Mouse (Mus musculus): ENCODE results near the gene Arid1b. TPM values are rescaled to one million over a fixed set of nuclear protein-coding genes. Genes with fewer than 3 reads are reported as not detected.

Gene Arid1b
- polyA plus RNA-seq, 1 experiment from 2014 or later, result 5.2 TPM

- Histone ChIP-seq H3K27ac (replicated peaks) (no peak overlapping the region), H3K9me3 (no peaks in the 10 kb centered on the region), H3K4me2 (no peak overlapping the region), H3K4me3 (no peak overlapping the region), H3K9ac (no peak overlapping the region), H3K36me3 (peaks cover 18% of the 10 kb centered on the region), H3K27me3 (replicated peaks) (no peaks in the 10 kb centered on the region), H3K4me1 (peaks cover 32% of the 10 kb centered on the region)
- ATAC-seq (ENCODE audit: extremely low read depth, insufficient number of reproducible peaks, low FRiP score, low TSS enrichment), result no peak
- 83% methylated on average over 5 of the region's 5 CpGs for WGBS
These were observed 51.5 kb downstream of the Arid1b start for GRCm38 (mm10) chr17:5045613-5046012.

GRCm38 (mm10) chr17:5047373-5047772 lies 53.2 kb downstream of the Arid1b start:
- no peaks in the 10 kb centered on the region for H3K9me3 ChIP-seq
- H3K36me3 ChIP-seq, result peaks cover 8% of the 10 kb centered on the region
- H3K27ac ChIP-seq (replicated peaks), result no peak overlapping the region
- H3K4me2 ChIP-seq, result no peak overlapping the region
- ATAC-seq (ENCODE audit: extremely low read depth, insufficient number of reproducible peaks, low FRiP score, low TSS enrichment), result no peak
- WGBS, result 86% methylated on average over 4 of the region's 4 CpGs
- H3K9ac ChIP-seq, result no peak overlapping the region
- peaks cover 49% of the 10 kb centered on the region for H3K4me1 ChIP-seq
- no peak overlapping the region for H3K4me3 ChIP-seq
- H3K27me3 ChIP-seq (replicated peaks), result no peaks in the 10 kb centered on the region

DNA sequence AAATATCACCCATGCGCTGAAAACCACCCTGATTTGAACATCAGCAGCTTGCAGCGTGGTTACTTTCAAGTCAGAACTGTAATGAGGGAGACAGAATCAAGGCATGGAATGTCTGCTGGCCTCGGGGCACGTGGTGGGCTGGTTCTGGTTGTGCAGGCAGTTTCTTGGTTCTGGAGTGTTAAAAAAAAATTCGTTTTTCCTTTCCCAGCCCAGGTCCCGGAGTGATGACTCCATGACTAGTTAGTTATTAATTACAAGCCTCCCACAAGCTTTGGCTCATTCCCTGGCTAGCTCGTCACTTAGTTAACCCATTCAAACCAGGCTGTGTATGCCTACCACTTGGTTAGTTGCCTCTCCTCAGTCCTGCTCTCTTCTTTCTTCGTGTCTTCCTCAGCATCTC lies 56.1 kb downstream of the Arid1b start:
- Histone ChIP-seq H3K27ac (replicated peaks) (no peak overlapping the region), H3K4me1 (peaks cover 59% of the 10 kb centered on the region), H3K4me2 (no peak overlapping the region), H3K9ac (no peak overlapping the region), H3K9me3 (no peaks in the 10 kb centered on the region), H3K4me3 (no peak overlapping the region), H3K27me3 (replicated peaks) (peaks cover 4% of the 10 kb centered on the region; the same call in 1 of the 2 replicates), H3K36me3 (peaks cover 5% of the 10 kb centered on the region; the same call in 1 of the 2 replicates)
- ATAC-seq (ENCODE audit: extremely low read depth, insufficient number of reproducible peaks, low FRiP score, low TSS enrichment), result no peak
- WGBS, result 78% methylated on average over 8 of the region's 8 CpGs

DNA sequence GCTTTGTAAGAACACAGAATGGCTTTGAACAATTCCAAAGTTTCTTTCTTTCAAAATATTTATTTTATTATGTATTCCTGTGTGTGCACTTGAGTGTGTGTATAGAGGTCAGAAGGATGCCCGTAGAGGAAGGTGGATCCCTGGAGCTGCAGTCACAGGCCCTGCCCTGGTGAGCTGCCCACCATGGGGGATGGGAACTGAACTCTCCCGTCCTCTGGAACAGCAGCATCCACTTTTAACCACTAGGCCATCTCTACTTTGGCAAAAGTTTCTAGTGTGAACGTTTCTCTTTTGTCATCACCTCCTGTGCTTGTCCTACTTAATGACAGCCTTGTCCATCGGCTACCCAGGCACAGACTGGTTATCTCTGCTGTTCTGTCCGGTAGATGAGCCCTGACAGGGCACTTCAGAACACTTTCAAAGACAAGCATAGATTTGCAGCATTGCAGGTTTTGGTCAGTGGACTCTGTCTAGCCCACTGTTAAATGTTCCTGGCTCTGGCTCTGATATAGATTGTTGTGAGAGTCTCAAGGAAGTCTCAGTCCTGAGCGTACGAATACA lies 56.9 kb downstream of the Arid1b start:
- WGBS, result 28% methylated on average over 7 of the region's 7 CpGs
- peak; percentile 42; the same call in 1 of the 2 replicates for ATAC-seq (ENCODE audit: extremely low read depth, insufficient number of reproducible peaks, low FRiP score, low TSS enrichment)
- peaks cover 4% of the 10 kb centered on the region; the same call in 1 of the 2 replicates for H3K27me3 ChIP-seq (replicated peaks)
- H3K9ac ChIP-seq, result no peak overlapping the region
- H3K36me3 ChIP-seq, result peaks cover 5% of the 10 kb centered on the region; the same call in 1 of the 2 replicates
- no peaks in the 10 kb centered on the region for H3K9me3 ChIP-seq
- H3K27ac ChIP-seq (replicated peaks), result no peak overlapping the region
- peak overlapping the region; percentile 2; the same call in 1 of the 2 replicates for H3K4me2 ChIP-seq
- H3K4me1 ChIP-seq, result peaks cover 64% of the 10 kb centered on the region
- no peak overlapping the region for H3K4me3 ChIP-seq

GRCm38 (mm10) chr17:5052091-5052799 lies 58.1 kb downstream of the Arid1b start:
- Histone ChIP-seq H3K9ac (no peak overlapping the region), H3K36me3 (peaks cover 5% of the 10 kb centered on the region; the same call in 1 of the 2 replicates), H3K4me3 (no peak overlapping the region), H3K4me1 (peaks cover 74% of the 10 kb centered on the region), H3K27ac (replicated peaks) (no peak overlapping the region), H3K27me3 (replicated peaks) (peaks cover 4% of the 10 kb centered on the region; the same call in 1 of the 2 replicates), H3K9me3 (no peaks in the 10 kb centered on the region), H3K4me2 (no peak overlapping the region)
- ATAC-seq (ENCODE audit: extremely low read depth, insufficient number of reproducible peaks, low FRiP score, low TSS enrichment), result no peak
- 68% methylated on average over 10 of the region's 10 CpGs for WGBS

- no peak overlapping the region for H3K4me3 ChIP-seq
- peaks cover 79% of the 10 kb centered on the region for H3K4me1 ChIP-seq
- no peaks in the 10 kb centered on the region for H3K9me3 ChIP-seq
- H3K27me3 ChIP-seq (replicated peaks), result peaks cover 4% of the 10 kb centered on the region; the same call in 1 of the 2 replicates
- no peak overlapping the region for H3K27ac ChIP-seq (replicated peaks)
- H3K4me2 ChIP-seq, result no peak overlapping the region
- no peak overlapping the region for H3K9ac ChIP-seq
- H3K36me3 ChIP-seq, result peaks cover 5% of the 10 kb centered on the region; the same call in 1 of the 2 replicates
- WGBS, result 79% methylated on average over 4 of the region's 4 CpGs
- ATAC-seq (ENCODE audit: extremely low read depth, insufficient number of reproducible peaks, low FRiP score, low TSS enrichment), result no peak
These were observed 58.7 kb downstream of the Arid1b start for GRCm38 (mm10) chr17:5052800-5053179.

DNA sequence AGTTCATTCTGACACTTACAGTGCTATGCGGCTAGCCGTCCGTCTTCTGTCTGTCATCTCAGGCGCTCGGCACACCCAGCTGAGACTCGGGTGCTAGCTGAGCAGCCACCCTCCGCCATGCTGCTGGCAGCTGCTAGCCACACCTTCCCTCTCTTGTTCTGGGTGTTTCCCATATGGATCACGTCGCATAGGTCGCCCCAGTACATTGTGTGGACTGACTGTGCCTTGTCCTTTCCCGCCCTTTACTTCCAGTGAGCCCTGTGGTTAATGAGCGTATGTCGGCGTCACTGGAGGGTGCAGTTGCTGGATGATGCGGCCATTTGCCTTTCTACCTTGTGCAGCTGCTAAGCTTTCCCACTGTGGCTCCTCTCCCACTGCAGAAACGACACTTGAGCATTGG lies 59.1 kb downstream of the Arid1b start:
- H3K27me3 ChIP-seq (replicated peaks), result peaks cover 4% of the 10 kb centered on the region; the same call in 1 of the 2 replicates
- WGBS, result 81% methylated on average over 16 of the region's 16 CpGs
- no peak overlapping the region for H3K9ac ChIP-seq
- H3K4me2 ChIP-seq, result no peak overlapping the region
- no peaks in the 10 kb centered on the region for H3K9me3 ChIP-seq
- no peak overlapping the region for H3K4me3 ChIP-seq
- H3K36me3 ChIP-seq, result peaks cover 5% of the 10 kb centered on the region; the same call in 1 of the 2 replicates
- peaks cover 83% of the 10 kb centered on the region for H3K4me1 ChIP-seq
- H3K27ac ChIP-seq (replicated peaks), result no peak overlapping the region
- no peak for ATAC-seq (ENCODE audit: extremely low read depth, insufficient number of reproducible peaks, low FRiP score, low TSS enrichment)

GRCm38 (mm10) chr17:5055412-5055811 lies 61.3 kb downstream of the Arid1b start:
- no peak overlapping the region for H3K9ac ChIP-seq
- 46% methylated on average over 6 of the region's 6 CpGs for WGBS
- no peak overlapping the region for H3K4me3 ChIP-seq
- no peaks in the 10 kb centered on the region for H3K9me3 ChIP-seq
- no peaks in the 10 kb centered on the region for H3K36me3 ChIP-seq
- peaks cover 4% of the 10 kb centered on the region; the same call in 1 of the 2 replicates for H3K27me3 ChIP-seq (replicated peaks)
- ATAC-seq (ENCODE audit: extremely low read depth, insufficient number of reproducible peaks, low FRiP score, low TSS enrichment), result no peak
- H3K4me2 ChIP-seq, result no peak overlapping the region
- H3K4me1 ChIP-seq, result peaks cover 97% of the 10 kb centered on the region
- no peak overlapping the region for H3K27ac ChIP-seq (replicated peaks)

- Histone ChIP-seq H3K27ac (replicated peaks) (no peak overlapping the region), H3K9ac (0 out of 2 replicates have a peak overlapping the region, but pooled peaks have one; percentile 38), H3K4me2 (0 out of 2 replicates have a peak overlapping the region, but pooled peaks have one; percentile 60), H3K36me3 (no peaks in the 10 kb centered on the region), H3K4me3 (no peak overlapping the region), H3K9me3 (no peaks in the 10 kb centered on the region), H3K27me3 (replicated peaks) (peaks cover 4% of the 10 kb centered on the region; the same call in 1 of the 2 replicates), H3K4me1 (peaks cover 97% of the 10 kb centered on the region)
- no peak for ATAC-seq (ENCODE audit: extremely low read depth, insufficient number of reproducible peaks, low FRiP score, low TSS enrichment)
- 74% methylated on average over 4 of the region's 4 CpGs for WGBS
These were observed 62.5 kb downstream of the Arid1b start for GRCm38 (mm10) chr17:5056654-5057053.

- no peak for ATAC-seq (ENCODE audit: extremely low read depth, insufficient number of reproducible peaks, low FRiP score, low TSS enrichment)
- 9% methylated on average over 4 of the region's 4 CpGs for WGBS
- peaks cover 97% of the 10 kb centered on the region for H3K4me1 ChIP-seq
- no peaks in the 10 kb centered on the region for H3K36me3 ChIP-seq
- H3K9ac ChIP-seq, result peak overlapping the region; percentile 38
- H3K9me3 ChIP-seq, result no peaks in the 10 kb centered on the region
- no peak overlapping the region for H3K4me3 ChIP-seq
- peak overlapping the region; percentile 78 for H3K27ac ChIP-seq (replicated peaks)
- peak overlapping the region; percentile 60 for H3K4me2 ChIP-seq
- H3K27me3 ChIP-seq (replicated peaks), result peaks cover 4% of the 10 kb centered on the region; the same call in 1 of the 2 replicates
These were observed 63.2 kb downstream of the Arid1b start for GRCm38 (mm10) chr17:5057286-5057685.

DNA sequence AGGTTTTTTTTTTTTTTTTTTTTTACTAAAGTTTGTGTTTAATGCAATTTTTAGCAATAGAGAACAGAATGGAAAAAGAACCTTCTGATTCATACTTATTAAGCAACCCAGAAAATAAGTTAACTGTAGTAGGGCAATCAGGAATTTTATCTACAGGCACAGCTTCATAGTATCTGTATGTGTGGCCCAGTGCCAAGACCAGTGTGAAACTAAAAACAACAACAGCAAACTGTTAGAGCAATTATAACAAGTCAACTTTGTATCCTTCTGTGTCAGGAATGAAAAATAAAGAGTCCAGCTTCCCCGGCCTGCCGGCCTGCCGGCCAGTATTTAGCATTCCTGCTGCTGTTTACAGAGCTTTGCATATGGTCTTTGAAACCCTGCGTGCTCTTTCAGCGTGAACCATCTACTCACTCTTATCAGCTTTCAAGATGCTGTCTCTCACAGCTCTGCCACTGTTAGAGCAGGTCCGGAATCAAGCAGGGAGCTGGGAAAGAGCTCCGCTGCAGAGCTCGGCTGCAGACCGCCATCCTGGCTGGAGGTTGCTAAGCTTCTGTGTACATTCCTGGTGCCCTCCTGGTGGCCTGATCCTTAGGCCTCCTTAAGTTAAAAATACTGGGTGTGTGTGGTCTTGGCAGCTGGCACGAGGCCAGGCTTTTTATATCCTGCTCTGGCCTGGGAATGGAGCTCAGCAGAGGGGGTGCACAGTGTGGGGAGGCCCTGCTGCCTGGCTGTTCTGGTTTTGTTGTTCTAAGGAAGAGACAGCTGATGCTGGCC lies 64.0 kb downstream of the Arid1b start:
- peaks cover 96% of the 10 kb centered on the region for H3K4me1 ChIP-seq

More for the DNA sequence above, 64.0 kb downstream of the Arid1b start:
- Histone ChIP-seq H3K27ac (replicated peaks) (peak overlapping the region; percentile 78), H3K4me3 (peak overlapping the region; percentile 29), H3K27me3 (replicated peaks) (no peaks in the 10 kb centered on the region), H3K4me2 (peak overlapping the region; percentile 60), H3K36me3 (no peaks in the 10 kb centered on the region), H3K9me3 (no peaks in the 10 kb centered on the region), H3K9ac (0 out of 2 replicates have a peak overlapping the region, but pooled peaks have one; percentile 19)
- peak; percentile 54; the same call in 1 of the 2 replicates for ATAC-seq (ENCODE audit: extremely low read depth, insufficient number of reproducible peaks, low FRiP score, low TSS enrichment)
- 4% methylated on average over 10 of the region's 10 CpGs for WGBS
